Mouse (Mus musculus) CH12.LX (cell line): ENCODE results near the gene Krtap9-1. TPM values are rescaled to one million over a fixed set of nuclear protein-coding genes. Genes with fewer than 3 reads are reported as not detected.
"Not testable (repeated sequence)": the region's sequence is repeated elsewhere in the genome, so short reads cannot be mapped to it uniquely, and the experiment has no call there.

ENCODE experiments used
- DNase-seq: peaks from one replicate; pipeline ENCODE4 v3.0.0-alpha.2; 2013; ENCODE audit errors: extremely low read depth
- H3K27ac ChIP-seq: 2 replicates; pipeline ENCODE4 v1.5.1; 2012; ENCODE audit warnings: low read depth, mild to moderate bottlenecking, control low read depth, moderate library complexity; ENCODE audit not compliant: insufficient read depth
- H3K27me3 ChIP-seq: replicated peaks from 2 replicates; pipeline ENCODE3; 2012; ENCODE audit warnings: inconsistent platforms
- H3K36me3 ChIP-seq, 2 experiments: replicated peaks in 1 of 2; 2 replicates each; pipeline versions ENCODE3 to v1.6.1; 2012; ENCODE audit warnings: inconsistent platforms in 1 of 2, low read length in 1 of 2, mild to moderate bottlenecking in 1 of 2, mixed read lengths in 1 of 2, moderate library complexity in 1 of 2; ENCODE audit not compliant: control insufficient read depth in 1 of 2, insufficient read depth in 1 of 2
- H3K4me1 ChIP-seq, 2 experiments: 2 replicates each; pipeline ENCODE4 v1.6.1; 2012; ENCODE audit warnings: inconsistent platforms in 1 of 2, moderate library complexity in 1 of 2; ENCODE audit not compliant: insufficient read depth in 2 of 2, control insufficient read depth in 1 of 2
- H3K4me2 ChIP-seq: 2 replicates; pipeline ENCODE4 v1.6.1; 2012; ENCODE audit warnings: low read depth, mild to moderate bottlenecking, control low read depth; ENCODE audit not compliant: poor library complexity, insufficient read depth, severe bottlenecking
- H3K4me3 ChIP-seq, 3 experiments: fragments of 150-350 bp in 1 of 3; sonication (generic) in 1 of 3; replicated peaks in 1 of 3; 2 replicates each; pipeline versions ENCODE3 to v1.5.1; 2011 to 2012; ENCODE audit warnings: low read depth in 2 of 3, low read length in 2 of 3, mild to moderate bottlenecking in 2 of 3, moderate library complexity in 2 of 3, control low read depth in 1 of 3, improper control_type of control experiment in 1 of 3, inconsistent platforms in 1 of 3, mixed read lengths in 1 of 3; ENCODE audit not compliant: poor library complexity in 1 of 3
- H3K79me2 ChIP-seq: replicated peaks from 2 replicates; pipeline ENCODE4 v1.6.1; 2012; ENCODE audit warnings: mild to moderate bottlenecking, moderate library complexity; ENCODE audit not compliant: control insufficient read depth, poor library complexity, insufficient read depth, severe bottlenecking; ENCODE audit errors: extremely low read depth
- H3K9ac ChIP-seq: 2 replicates; pipeline ENCODE4 v1.6.1; 2012; ENCODE audit warnings: low read depth, mild to moderate bottlenecking, control low read depth, moderate library complexity; ENCODE audit not compliant: insufficient read depth
- H3K9me3 ChIP-seq: replicated peaks from 2 replicates; pipeline ENCODE3; 2012; ENCODE audit warnings: low read length, inconsistent platforms, mixed read lengths
- CTCF ChIP-seq, 2 experiments: IDR thresholded peaks in 1 of 2; conservative IDR thresholded peaks in 1 of 2; 2 replicates each; pipeline ENCODE4 v1.5.1; 2011 to 2012; ENCODE audit warnings: low read depth in 2 of 2, low read length in 2 of 2, improper control_type of control experiment in 1 of 2, inconsistent platforms in 1 of 2, mild to moderate bottlenecking in 1 of 2, moderate library complexity in 1 of 2
- EP300 ChIP-seq: IDR thresholded peaks from 2 replicates; pipeline ENCODE4 v1.6.1; 2011; ENCODE audit warnings: low read length, improper control_type of control experiment
- ETS1 ChIP-seq: conservative IDR thresholded peaks from 2 replicates; pipeline ENCODE4 v1.6.1; 2012; ENCODE audit warnings: low read depth, mild to moderate bottlenecking, inconsistent platforms, low read length, improper control_type of control experiment, moderate library complexity
- HCFC1 ChIP-seq: IDR thresholded peaks from 2 replicates; pipeline ENCODE4 v1.6.1; 2012; ENCODE audit warnings: low read depth, mild to moderate bottlenecking, inconsistent platforms, low read length, improper control_type of control experiment
- JUND ChIP-seq: conservative IDR thresholded peaks from 2 replicates; pipeline ENCODE4 v1.6.1; 2011; ENCODE audit warnings: low read depth, low read length, improper control_type of control experiment
- MAFK ChIP-seq: IDR thresholded peaks from 2 replicates; pipeline ENCODE4 v1.6.1; 2011; ENCODE audit warnings: low read length, improper control_type of control experiment; ENCODE audit not compliant: insufficient replicate concordance
- MAZ ChIP-seq: IDR thresholded peaks from 2 replicates; pipeline ENCODE4 v1.6.1; 2012; ENCODE audit warnings: low read depth, mild to moderate bottlenecking, inconsistent platforms, low read length, improper control_type of control experiment, moderate library complexity
- PAX5 ChIP-seq: IDR thresholded peaks from 2 replicates; pipeline ENCODE4 v1.6.1; 2012; ENCODE audit warnings: low read length, inconsistent platforms, mixed read lengths
- RAD21 ChIP-seq: IDR thresholded peaks from 2 replicates; pipeline ENCODE4 v1.6.1; 2011; ENCODE audit warnings: low read depth, mild to moderate bottlenecking, low read length, improper control_type of control experiment, moderate library complexity
- RCOR1 ChIP-seq: conservative IDR thresholded peaks from 2 replicates; pipeline ENCODE4 v1.6.1; 2012; ENCODE audit warnings: low read depth, mild to moderate bottlenecking, inconsistent platforms, low read length, improper control_type of control experiment
- SIN3A ChIP-seq: IDR thresholded peaks from 2 replicates; pipeline ENCODE4 v1.6.1; 2012; ENCODE audit warnings: low read length, improper control_type of control experiment, inconsistent platforms
- SMC3 ChIP-seq: IDR thresholded peaks from 2 replicates; pipeline ENCODE4 v1.6.1; 2011; ENCODE audit warnings: low read depth, low read length, improper control_type of control experiment
- UBTF ChIP-seq: IDR thresholded peaks from 2 replicates; pipeline ENCODE4 v1.6.1; 2012; ENCODE audit warnings: low read depth, mild to moderate bottlenecking, inconsistent platforms, low read length, improper control_type of control experiment, moderate library complexity
- ZMIZ1 ChIP-seq: IDR thresholded peaks from 2 replicates; pipeline ENCODE4 v1.6.1; 2012; ENCODE audit warnings: low read depth, mild to moderate bottlenecking, inconsistent platforms, low read length, improper control_type of control experiment
- ZNF384 ChIP-seq: IDR thresholded peaks from 2 replicates; pipeline ENCODE4 v1.6.1; 2012; ENCODE audit warnings: low read depth, low read length, improper control_type of control experiment, inconsistent platforms
- dilution Hi-C: fragments of 300-500 bp; cut with MboI; formaldehyde crosslinking; loops from 2 replicates; pipeline ENCODE4 v1.14.3; 2020; ENCODE audit warnings: low sequenced_read_pairs; ENCODE audit not compliant: extremely low pct_unique_long_range_greater_than_20kb, extremely low pct_ligation_motif_present
- in situ Hi-C: fragments of 300-500 bp; cut with MboI; formaldehyde crosslinking; loops from 3 replicates; pipeline ENCODE4 v1.14.3; 2019; ENCODE audit warnings: low sequenced_read_pairs, low pct_ligation_motif_present, low pct_unique_long_range_greater_than_20kb, mixed read lengths
- polyA plus RNA-seq: library from polyadenylated mRNA; unstranded; fragments of >175 nt; gene quantifications from 2 replicates; pipeline ENCODE4 v1.2.1, GENCODE M21; 2012; ENCODE audit warnings: low read depth; ENCODE audit not compliant: insufficient read length
- total RNA-seq, 2 experiments: library from RNA; depleted of rRNA; stranded (reverse); fragments of 300-350 nt in 1 of 2; fragments of >200 nt in 1 of 2; gene quantifications; 2 replicates each; pipeline ENCODE4 v1.2.3; 2012 to 2014

Gene Krtap9-1
- total and polyA plus RNA-seq, 3 experiments = not detected

DNA sequence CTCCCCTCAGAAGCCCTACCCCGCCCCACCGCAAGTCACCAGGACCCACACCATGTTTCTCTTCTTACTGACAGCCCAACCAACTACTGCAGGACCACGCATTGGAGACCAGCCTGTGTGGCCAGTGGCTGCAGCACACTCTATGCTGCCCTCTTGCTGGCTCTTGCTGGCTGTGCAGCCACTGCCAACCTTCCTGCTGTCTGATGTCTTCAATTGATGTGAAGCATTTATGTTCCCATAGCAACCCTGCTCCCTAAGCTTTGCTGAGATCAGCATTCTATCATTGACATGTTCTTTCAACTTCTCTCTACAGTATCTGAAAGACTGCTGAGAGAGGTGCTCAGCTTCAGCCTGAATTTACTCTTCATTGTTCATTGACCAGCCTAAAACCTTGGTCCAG lies 19.1 kb upstream of the Krtap9-1 start:
- no peak for DNase-seq
- no peaks in the 10 kb centered on the region for H3K4me1 ChIP-seq
- in situ Hi-C loops = no loop called here
- no peaks in the 10 kb centered on the region for H3K36me3 ChIP-seq
- H3K79me2 ChIP-seq = no peaks in the 10 kb centered on the region
- no peak overlapping the region for H3K27ac ChIP-seq
- H3K9me3 ChIP-seq = no peaks in the 10 kb centered on the region
- H3K4me3 ChIP-seq = no peak overlapping the region
- H3K4me2 ChIP-seq = no peak overlapping the region
- TF ChIP-seq JUND (no peak), MAFK (0 out of 2 replicates have a peak, but pooled peaks have one; percentile 45), MAZ (no peak), RAD21 (peak; percentile 31), SIN3A (no peak), SMC3 (peak; percentile 50), CTCF (conservative IDR thresholded peaks at IDR 0.05 in 1 of 2, IDR thresholded peaks at IDR 0.05 in 1 of 2; ENCODE audit: low read depth in 2 of 2, low read length in 2 of 2) (peak in 1 of 2 experiments; percentile 53; a peak in 2 of 4 replicates)
- TF ChIP-seq, all 38 proteins: peak for 4
- Histone ChIP-seq H3K27me3 (peaks cover 59% of the 10 kb centered on the region), H3K9ac (no peak overlapping the region)
- dilution Hi-C loops = no loop called here

- DNase-seq = no peak
- in situ Hi-C loops = no loop called here
- dilution Hi-C loops = no loop called here
- H3K4me2 ChIP-seq = no peak within 1 kb of the TSS
- H3K9me3 ChIP-seq = no peaks in the 10 kb centered on the region
- H3K4me1 ChIP-seq = no peaks in the 10 kb centered on the region
- no peaks in the 10 kb centered on the region for H3K79me2 ChIP-seq
- H3K36me3 ChIP-seq = no peaks in the 10 kb centered on the region
- H3K27ac ChIP-seq = no peak within 1 kb of the TSS
- H3K27me3 ChIP-seq = peaks cover 63% of the 10 kb centered on the region
- no peak within 1 kb of the TSS for H3K9ac ChIP-seq
- H3K4me3 ChIP-seq = no peak within 1 kb of the TSS
- TF ChIP-seq HCFC1 (no peak), ETS1 (no peak), ZMIZ1 (no peak), MAZ (no peak), RAD21 (no peak), PAX5 (no peak)
These were observed 15.6 kb upstream of the Krtap9-1 start, which contains the start of gene Gm11568 for GRCm38 (mm10) chr11:99857617-99858016. Gene Gm11568 (plus strand): TSS chr11:99857917.

DNA sequence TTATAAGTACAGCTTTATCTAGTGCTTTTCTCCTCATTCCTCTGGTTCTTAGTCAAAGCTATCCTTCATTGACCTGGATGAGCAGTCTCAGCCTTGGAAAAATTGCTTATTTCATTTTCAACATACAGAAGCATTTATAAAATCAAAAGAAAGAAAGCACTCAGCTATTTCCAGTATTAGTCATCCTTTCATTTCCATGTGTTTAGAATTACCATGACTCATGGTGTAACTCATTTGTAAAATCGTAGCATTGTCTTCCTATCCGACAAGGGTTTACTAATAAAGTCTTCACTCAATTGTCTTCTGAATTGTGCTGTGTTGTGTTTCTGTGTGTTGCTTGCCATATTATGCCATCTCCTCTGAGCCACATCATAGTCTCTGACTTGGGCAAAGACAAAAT lies 14.4 kb upstream of the Krtap9-1 start:
- no peaks in the 10 kb centered on the region for H3K79me2 ChIP-seq
- H3K4me3 ChIP-seq = no peak overlapping the region
- no peak overlapping the region for H3K4me2 ChIP-seq
- TF ChIP-seq CTCF (conservative IDR thresholded peaks at IDR 0.05 in 1 of 2, IDR thresholded peaks at IDR 0.05 in 1 of 2; ENCODE audit: low read depth in 2 of 2, low read length in 2 of 2) (no peak), RCOR1 (no peak), EP300 (no peak), PAX5 (no peak), ZMIZ1 (no peak), UBTF (no peak), ZNF384 (no peak)
- dilution Hi-C loops (no loop called here), in situ Hi-C loops (no loop called here)
- DNase-seq = no peak
- no peaks in the 10 kb centered on the region for H3K36me3 ChIP-seq
- peaks cover 64% of the 10 kb centered on the region for H3K27me3 ChIP-seq
- no peaks in the 10 kb centered on the region for H3K9me3 ChIP-seq
- H3K9ac ChIP-seq = no peak overlapping the region
- H3K4me1 ChIP-seq = no peaks in the 10 kb centered on the region
- H3K27ac ChIP-seq = no peak overlapping the region

DNA sequence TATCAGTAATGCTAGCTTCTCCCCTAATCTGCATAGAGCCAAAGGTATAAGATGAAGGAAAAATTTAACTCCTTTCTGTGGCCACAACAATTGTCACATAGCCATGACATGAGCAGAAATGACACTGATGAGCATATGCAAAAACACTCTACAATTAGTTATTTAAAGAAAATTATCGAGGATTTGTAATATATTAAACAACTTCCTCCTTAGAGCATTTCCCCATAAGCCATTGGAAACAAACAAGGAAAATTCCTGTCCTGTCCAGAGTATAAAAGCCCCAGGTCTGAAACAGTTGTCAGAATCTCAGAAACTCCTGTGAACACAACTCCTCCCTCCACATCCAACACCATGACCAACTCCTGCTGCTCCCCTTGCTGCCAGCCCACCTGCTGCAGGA lies 9.0 kb upstream of the Krtap9-1 start, which contains the start of gene Gm11559:
Gm11559 (plus strand) TSS at position 301 of the 400 bp plus-strand sequence.
- in situ Hi-C loops, H3K36me3 ChIP-seq, dilution Hi-C loops, DNase-seq, H3K27ac ChIP-seq, H3K4me3 ChIP-seq, H3K9me3 ChIP-seq, H3K4me2 ChIP-seq, H3K9ac ChIP-seq, H3K4me1 ChIP-seq, H3K79me2 ChIP-seq: not testable (repeated sequence)
- peaks cover 61% of the 10 kb centered on the region for H3K27me3 ChIP-seq
